Mouse (Mus musculus) thymus, adult 18-20 months (tissue): ENCODE data around the gene Fxyd1.

ENCODE experiments used
- DNase-seq, 2 experiments: peaks; one replicate each; pipeline ENCODE4 v3.0.0; 2022; ENCODE audit warnings: mixed read lengths in 2 of 2

Fxyd1 gene

GRCm38 (mm10) chr7:31057071-31057470, at the start of gene Fxyd1:
TSS of gene Fxyd1 (minus strand) at chr7:31057199.
- no peak for DNase-seq

DNA sequence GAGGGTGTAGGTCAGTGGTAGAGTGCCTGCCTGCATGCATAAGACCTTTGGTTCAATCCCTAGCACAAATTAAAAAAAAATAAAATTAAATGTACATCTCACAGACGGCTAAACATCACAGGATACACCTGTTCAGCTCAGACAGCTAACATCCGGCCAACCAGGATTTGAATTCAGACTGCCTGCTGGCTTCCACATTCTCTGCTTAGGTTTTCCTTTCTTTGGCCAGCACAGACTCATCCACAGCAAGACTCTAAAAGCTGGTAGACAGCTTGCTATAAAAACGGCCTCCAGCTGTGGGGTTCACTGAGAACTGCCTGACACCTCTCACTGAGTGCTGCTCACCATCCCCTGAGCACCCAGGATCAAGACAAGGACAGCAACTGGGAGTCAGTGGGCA, 49.2 kb upstream of the Fxyd1 start:
- DNase-seq = no peak

DNA sequence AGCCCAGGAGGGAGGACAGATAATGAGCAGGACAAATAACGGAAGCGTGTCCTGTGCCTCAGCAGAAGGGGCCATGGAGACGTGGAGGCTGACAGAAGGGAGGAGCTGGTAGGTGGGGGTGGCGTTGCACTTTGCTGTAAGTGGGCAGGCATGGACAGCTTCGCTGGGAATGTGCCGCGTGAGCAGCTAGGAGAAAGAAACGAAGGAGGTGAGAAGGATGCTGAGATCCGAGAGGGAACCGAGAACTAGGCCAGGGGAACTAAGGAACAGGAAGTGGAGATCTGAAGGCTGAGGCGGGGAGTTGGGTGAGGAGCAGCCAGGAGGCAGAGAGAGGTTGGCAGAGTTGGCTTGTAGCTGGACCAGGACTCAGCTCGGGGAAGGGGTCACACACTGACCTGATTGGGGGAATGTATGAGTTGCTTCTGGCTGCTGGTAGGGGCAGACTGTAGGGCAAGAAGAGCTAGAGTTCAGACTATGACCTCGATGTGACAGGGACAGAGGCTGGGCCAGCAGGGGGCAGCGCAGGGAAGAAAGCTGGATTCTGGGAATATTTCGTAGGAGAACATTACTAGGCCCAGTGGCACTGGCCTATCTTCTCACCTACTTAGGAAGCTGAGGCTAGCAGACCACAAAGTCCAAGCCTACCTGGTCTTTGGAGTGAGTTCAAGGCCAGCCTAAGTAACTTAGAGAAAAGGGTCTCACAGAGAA, 48.2 kb upstream of the Fxyd1 start:
- DNase-seq = no peak

GRCm38 (mm10) chr7:31100786-31101185, 43.8 kb upstream of the Fxyd1 start:
- no peak for DNase-seq

- DNase-seq = no peak
Measured at GRCm38 (mm10) chr7:31099612-31099982, 42.6 kb upstream of the Fxyd1 start.

- no peak for DNase-seq
Measured at GRCm38 (mm10) chr7:31098697-31099611, 42.0 kb upstream of the Fxyd1 start.

- peak; percentile 74 to 84 for DNase-seq
Measured at GRCm38 (mm10) chr7:31097583-31098248, 40.7 kb upstream of the Fxyd1 start.

DNA sequence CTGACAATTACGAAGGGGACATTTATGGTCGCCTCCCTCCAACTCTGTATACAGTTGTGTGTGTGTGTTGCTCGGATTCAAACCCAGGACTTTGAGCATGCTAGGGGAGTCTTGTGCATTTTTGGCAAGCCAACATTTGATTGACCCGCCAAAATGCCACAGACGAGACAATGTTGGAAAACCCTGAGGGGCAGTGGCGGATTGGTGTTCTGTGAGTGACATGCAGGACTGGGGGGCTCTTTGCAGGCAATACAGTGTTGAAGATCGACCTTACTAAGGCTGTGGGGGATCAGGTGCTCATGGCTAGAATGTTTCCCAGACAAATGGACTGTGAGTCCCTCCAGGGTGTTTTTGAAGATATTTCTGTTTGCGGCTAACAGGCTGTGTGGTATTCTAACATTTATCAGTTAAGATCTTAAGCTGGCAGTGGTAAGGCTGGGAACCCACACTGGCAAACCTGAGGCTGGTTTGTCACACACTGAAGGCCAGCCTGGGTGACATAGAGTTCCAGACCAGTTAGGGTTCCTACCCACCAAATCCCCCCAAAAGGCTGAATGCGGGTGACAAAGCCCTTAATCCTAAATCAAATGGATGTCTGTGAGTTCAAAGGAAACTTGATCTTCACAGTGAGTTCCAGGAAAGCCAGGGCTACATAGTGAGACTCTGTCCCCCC, 40.0 kb upstream of the Fxyd1 start:
- DNase-seq = no peak

DNA sequence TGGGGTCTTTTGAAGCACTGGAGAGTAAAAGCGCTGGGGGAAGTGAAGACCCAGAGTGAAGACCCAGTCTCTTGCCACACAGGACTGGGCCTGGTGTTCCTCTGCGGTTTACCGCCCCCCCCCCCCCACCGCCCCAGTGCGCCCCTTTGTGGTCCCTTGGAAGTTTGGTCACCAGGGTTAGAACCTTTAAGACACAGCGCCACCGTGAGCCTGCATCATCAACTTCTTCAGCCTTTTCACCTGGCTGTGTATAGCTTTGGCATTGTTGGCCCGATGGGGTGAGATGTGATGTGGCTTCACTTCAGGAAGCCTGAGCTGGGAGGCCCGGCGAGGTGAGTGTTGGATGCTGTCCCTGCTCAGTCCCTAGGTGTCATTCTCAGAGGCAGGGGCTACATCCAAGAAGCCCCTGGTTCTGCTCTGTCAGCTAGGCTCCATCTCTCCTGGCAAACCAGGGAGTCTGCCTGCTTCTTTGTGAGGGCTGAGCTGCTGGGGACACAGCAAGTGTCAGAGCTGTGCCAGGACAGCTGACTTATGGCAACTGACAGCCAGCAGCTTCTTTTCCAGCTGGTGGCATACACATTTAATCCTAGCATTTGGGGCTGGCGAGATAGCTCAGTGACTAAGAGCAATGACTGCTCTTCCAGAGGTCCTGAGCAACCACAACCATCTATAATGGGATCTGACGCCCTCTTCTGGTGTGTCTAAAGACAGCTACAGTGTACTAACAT, 37.9 kb upstream of the Fxyd1 start:
- DNase-seq = no peak

DNA sequence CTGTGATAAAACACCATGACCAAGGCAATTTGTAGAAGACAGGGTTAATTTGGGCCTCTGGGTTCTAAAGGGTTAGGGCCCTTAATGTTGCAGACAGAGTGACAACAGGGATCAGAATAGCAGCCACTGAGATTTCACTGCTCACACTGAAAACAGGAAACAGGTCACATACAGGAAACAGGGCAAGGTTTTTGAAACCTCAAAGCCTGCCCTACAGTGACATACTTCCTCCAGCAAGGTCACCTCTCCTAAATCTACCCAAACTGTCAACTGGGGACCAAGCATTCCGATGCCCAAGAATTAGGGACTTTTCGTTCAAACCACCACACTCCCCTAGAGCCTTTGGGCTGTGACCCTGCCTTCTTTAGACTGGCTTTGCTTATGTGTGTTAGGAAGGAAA, 32.7 kb upstream of the Fxyd1 start:
- DNase-seq = no peak

- no peak for DNase-seq
Measured at GRCm38 (mm10) chr7:31088206-31088605, 31.2 kb upstream of the Fxyd1 start.

GRCm38 (mm10) chr7:31087262-31087661, 30.3 kb upstream of the Fxyd1 start:
- no peak for DNase-seq

- DNase-seq = no peak
Measured at GRCm38 (mm10) chr7:31086175-31086755, 29.3 kb upstream of the Fxyd1 start.

DNA sequence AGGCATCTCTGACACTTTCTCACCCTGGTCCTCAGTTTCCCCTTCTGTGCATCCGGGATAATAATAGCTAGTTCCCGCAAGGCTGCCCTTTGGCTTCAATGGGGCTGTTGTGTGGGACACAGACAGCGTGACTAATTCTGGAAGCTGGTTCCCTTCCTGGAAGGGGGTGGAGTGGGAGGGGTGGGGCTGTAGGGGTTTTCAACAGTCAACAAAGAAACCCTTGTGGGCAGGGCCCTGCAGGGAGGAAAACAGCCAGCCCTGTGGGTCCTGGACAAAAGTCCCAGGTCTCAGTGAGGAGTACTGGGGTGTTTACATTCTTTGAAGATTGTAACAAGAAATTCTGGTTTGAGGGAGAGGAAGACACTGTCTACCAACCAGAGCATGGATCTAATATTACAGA, 28.2 kb upstream of the Fxyd1 start:
- DNase-seq = no peak

DNA sequence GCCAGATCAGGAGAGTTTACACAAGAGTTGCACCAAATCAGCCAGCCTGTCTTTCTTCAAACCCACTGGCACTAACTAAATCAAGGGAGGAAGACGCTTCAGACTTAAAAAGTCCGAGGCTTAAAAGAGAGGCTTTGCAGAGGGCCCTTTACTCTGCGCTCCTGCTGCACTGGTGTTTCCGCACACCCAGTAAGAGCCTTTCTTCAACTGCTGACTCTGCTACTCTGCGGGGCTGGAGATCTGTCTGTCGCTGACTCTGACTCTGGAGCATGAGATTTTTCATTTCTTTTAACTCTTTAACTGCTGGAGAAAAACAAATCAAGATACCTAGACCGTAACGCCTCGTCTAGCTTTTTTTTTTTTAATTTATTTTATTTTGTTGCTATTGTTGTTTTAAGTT, 27.1 kb upstream of the Fxyd1 start:
- no peak for DNase-seq

GRCm38 (mm10) chr7:31082831-31083588, 26.0 kb upstream of the Fxyd1 start:
- no peak for DNase-seq

GRCm38 (mm10) chr7:31082106-31082505, 25.1 kb upstream of the Fxyd1 start:
- DNase-seq = no peak

GRCm38 (mm10) chr7:31081106-31081505, 24.1 kb upstream of the Fxyd1 start:
- DNase-seq = no peak

DNA sequence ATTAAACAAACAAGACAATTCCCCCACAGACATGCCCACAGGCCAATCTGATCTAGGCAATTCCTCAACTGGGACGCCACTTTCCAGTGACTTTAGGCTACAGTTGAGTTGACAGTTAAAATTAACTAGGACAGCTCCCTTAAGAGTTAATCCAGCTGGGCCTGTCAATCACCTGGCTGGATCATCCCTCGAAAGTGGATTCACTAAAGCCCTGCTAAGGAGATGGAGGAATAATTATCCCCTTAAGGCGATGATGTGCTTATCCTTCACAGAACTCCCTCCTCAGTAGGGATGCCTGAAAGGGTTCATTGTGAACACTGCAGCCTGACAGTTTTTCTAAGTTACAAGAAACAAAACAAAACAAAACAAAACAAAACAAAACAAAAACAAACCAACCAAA, 23.6 kb upstream of the Fxyd1 start:
- DNase-seq = no peak

- no peak for DNase-seq
Measured at GRCm38 (mm10) chr7:31079670-31080069, 22.7 kb upstream of the Fxyd1 start.

DNA sequence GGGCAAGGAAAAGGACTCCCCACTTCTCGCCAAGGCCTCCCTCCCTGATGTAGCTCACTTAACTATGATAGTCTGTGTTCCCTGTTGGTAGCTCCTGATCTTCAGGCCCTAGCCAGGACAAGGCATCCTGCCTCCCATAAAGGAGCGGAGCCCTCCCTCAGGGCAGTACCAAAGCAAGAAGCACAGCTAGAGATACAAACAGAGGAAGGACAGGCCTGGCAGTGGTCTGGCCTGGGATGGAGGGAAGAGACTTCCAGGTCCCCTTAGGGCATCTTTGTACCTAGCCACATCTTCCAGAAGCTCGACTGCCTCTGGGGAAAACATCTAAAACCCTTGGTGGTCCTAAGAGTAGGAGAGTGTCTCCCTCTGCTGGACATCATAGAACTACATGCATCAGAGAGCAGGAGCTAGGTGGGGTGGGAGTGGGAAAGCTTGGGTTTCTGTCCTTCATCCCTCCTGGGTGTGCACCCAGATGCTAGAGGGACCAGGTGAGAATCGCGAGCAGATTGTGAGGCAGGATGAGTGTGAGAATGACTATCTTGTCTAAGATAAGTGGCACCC, 21.0 kb upstream of the Fxyd1 start:
- no peak for DNase-seq
